Mouse (Mus musculus): ENCODE measurements at regions not wholly inside any gene's neighbourhood (a gene's known extent, or its start where the extent isn't known, plus 50 kb on each side); places are given as distances from the start of the nearest gene placed in this dataset.

DNA sequence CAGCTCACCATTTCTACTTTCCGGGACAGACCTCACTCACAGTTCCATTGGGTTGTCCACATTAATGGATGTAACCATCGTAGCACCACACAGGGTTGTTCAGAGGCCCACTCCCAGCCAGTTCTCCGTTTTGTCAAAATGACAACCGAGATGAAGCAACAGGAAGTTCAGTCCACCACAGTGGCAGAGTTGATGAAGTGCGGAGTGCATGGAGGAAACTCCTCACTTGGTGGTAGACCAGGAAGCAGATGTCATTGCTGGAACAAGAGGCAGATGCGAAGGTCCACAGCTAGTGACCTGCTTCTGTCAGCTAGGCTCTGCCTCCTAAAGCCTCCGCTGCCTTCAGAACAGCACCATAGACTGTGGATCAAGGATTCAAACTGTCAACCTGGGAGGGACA lies 59.5 kb upstream of the Dhx15 start:
- no peak overlapping the region for H3K27ac ChIP-seq (ENCODE audit: low read length)
- no peaks in the 10 kb centered on the region for H3K9me3 ChIP-seq (replicated peaks; ENCODE audit: control insufficient read depth, low read length)
- ATAC-seq (ENCODE audit: insufficient read depth, low FRiP score): no peak
- H3K4me2 ChIP-seq (ENCODE audit: low read depth, low read length): no peak overlapping the region
- H3K9ac ChIP-seq (ENCODE audit: low read length): no peak overlapping the region
- H3K4me3 ChIP-seq (replicated peaks; ENCODE audit: low read length): no peak overlapping the region
- H3K4me1 ChIP-seq (ENCODE audit: control insufficient read depth, insufficient read depth, low read length): peaks cover under 1% of the 10 kb centered on the region; the same call in 1 of the 2 replicates
- no peaks in the 10 kb centered on the region for H3K27me3 ChIP-seq (ENCODE audit: control insufficient read depth, insufficient read depth, low read length)
- no peaks in the 10 kb centered on the region for H3K36me3 ChIP-seq (ENCODE audit: control insufficient read depth, insufficient read depth, low read length)
- 78% methylated on average over 7 of the region's 7 CpGs for WGBS

DNA sequence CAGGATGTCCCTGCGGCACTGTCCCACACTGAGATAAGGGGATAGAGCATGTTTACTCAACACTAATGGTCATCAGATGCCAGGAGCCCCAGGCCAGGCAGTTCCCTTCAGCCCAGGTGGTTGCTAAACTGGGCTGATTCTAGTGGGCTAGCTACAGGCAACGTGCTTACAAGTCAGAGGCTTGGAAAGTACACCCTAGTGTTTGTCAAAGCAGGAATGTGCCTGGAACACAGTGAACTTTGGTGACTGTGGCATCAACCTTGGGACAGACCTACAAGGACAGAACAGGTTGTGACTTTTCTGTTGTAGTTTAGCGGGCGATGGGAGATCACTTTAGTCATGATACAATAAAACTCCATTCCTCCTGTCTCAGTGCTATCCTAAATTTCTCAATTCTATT lies 53.6 kb upstream of the Dhx15 start:
- no peaks in the 10 kb centered on the region for H3K4me1 ChIP-seq (ENCODE audit: control insufficient read depth, insufficient read depth, low read length)
- no peak for ATAC-seq (ENCODE audit: insufficient read depth, low FRiP score)
- no peak overlapping the region for H3K4me2 ChIP-seq (ENCODE audit: low read depth, low read length)
- H3K27ac ChIP-seq (ENCODE audit: low read length): no peak overlapping the region
- no peaks in the 10 kb centered on the region for H3K27me3 ChIP-seq (ENCODE audit: control insufficient read depth, insufficient read depth, low read length)
- H3K4me3 ChIP-seq (replicated peaks; ENCODE audit: low read length): no peak overlapping the region
- H3K36me3 ChIP-seq (ENCODE audit: control insufficient read depth, insufficient read depth, low read length): no peaks in the 10 kb centered on the region
- H3K9ac ChIP-seq (ENCODE audit: low read length): no peak overlapping the region
- no peaks in the 10 kb centered on the region for H3K9me3 ChIP-seq (replicated peaks; ENCODE audit: control insufficient read depth, low read length)
- 59% methylated on average over 4 of the region's 4 CpGs for WGBS

DNA sequence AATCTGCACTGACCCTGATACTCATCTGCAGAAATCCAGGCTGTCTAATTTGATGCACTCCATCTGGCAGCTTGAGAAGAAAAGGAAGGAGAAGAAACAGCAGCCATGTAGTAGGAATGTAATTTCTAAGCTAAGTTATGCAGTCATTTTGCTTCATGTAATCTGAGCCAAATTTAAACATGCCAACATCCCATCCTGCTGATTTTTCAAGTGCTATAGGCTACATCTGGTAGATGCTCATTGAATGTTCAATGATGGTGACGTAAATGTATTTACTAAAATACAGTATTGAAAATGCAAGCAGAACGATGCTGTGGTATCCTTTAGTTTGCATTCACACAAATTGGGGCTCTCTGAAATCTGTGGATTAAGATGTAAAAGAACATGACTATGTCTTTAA lies 52.1 kb upstream of the Dhx15 start:
- H3K9me3 ChIP-seq (replicated peaks; ENCODE audit: control insufficient read depth, low read length): no peaks in the 10 kb centered on the region
- H3K4me2 ChIP-seq (ENCODE audit: low read depth, low read length): no peak overlapping the region
- ATAC-seq (ENCODE audit: insufficient read depth, low FRiP score): peak; percentile 45; the same call in 1 of the 2 replicates
- H3K4me1 ChIP-seq (ENCODE audit: control insufficient read depth, insufficient read depth, low read length): no peaks in the 10 kb centered on the region
- no peak overlapping the region for H3K27ac ChIP-seq (ENCODE audit: low read length)
- H3K4me3 ChIP-seq (replicated peaks; ENCODE audit: low read length): no peak overlapping the region
- H3K36me3 ChIP-seq (ENCODE audit: control insufficient read depth, insufficient read depth, low read length): no peaks in the 10 kb centered on the region
- no peaks in the 10 kb centered on the region for H3K27me3 ChIP-seq (ENCODE audit: control insufficient read depth, insufficient read depth, low read length)
- H3K9ac ChIP-seq (ENCODE audit: low read length): no peak overlapping the region
- WGBS: 47% methylated on average over 2 of the region's 2 CpGs

DNA sequence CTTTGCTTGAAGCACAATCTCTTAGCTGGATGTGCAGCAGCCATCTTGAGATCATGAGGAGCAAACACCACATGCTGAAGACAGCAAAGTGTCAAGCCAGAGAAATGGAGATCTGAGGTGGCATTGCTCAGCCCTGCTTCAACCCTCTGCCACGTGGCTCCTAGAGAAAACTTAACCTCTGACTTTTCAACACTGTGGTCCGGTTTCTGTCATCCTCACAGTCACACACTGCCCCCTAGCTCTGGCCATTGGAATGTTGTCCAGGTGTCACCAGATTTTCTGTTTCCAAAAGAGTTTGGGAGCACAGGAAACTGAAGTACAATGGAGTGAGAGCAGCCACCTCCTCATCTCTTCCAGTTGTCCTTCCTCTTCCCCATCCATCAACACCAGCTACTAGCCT lies 50.2 kb upstream of the Dhx15 start:
- H3K27ac ChIP-seq (ENCODE audit: low read length): no peak overlapping the region
- WGBS: 12% methylated on average over 2 of the region's 2 CpGs
- H3K27me3 ChIP-seq (ENCODE audit: control insufficient read depth, insufficient read depth, low read length): no peaks in the 10 kb centered on the region
- no peaks in the 10 kb centered on the region for H3K4me1 ChIP-seq (ENCODE audit: control insufficient read depth, insufficient read depth, low read length)
- ATAC-seq (ENCODE audit: insufficient read depth, low FRiP score): no peak
- no peaks in the 10 kb centered on the region for H3K36me3 ChIP-seq (ENCODE audit: control insufficient read depth, insufficient read depth, low read length)
- no peak overlapping the region for H3K4me2 ChIP-seq (ENCODE audit: low read depth, low read length)
- no peak overlapping the region for H3K9ac ChIP-seq (ENCODE audit: low read length)
- H3K4me3 ChIP-seq (replicated peaks; ENCODE audit: low read length): no peak overlapping the region
- H3K9me3 ChIP-seq (replicated peaks; ENCODE audit: control insufficient read depth, low read length): peaks cover under 1% of the 10 kb centered on the region; the same call in 1 of the 2 replicates

Data from stomach, embryonic 16.5 days (tissue).